Mouse (Mus musculus): ENCODE measurements around the gene Hip1. TPM values are rescaled to one million over a fixed set of nuclear protein-coding genes. Genes with fewer than 3 reads are reported as not detected.

The Hip1 gene
- total RNA-seq, 1 experiment = 42.9 TPM

GRCm38 (mm10) chr5:135513131-135513530 lies 31.8 kb downstream of the Hip1 start:
- Histone ChIP-seq H3K9ac (ENCODE audit: insufficient read depth, low read depth, low read length, poor library complexity, severe bottlenecking) (no peak overlapping the region), H3K27ac (ENCODE audit: insufficient read depth, low read depth, low read length, poor library complexity, severe bottlenecking) (no peak overlapping the region), H3K9me3 (ENCODE audit: control insufficient read depth, insufficient read depth, low read depth, low read length) (no peaks in the 10 kb centered on the region), H3K4me1 (ENCODE audit: control insufficient read depth in 2 of 2, insufficient read depth in 2 of 2, low read length in 2 of 2, poor library complexity in 1 of 2) (no peaks in the 10 kb centered on the region), H3K4me3 (ENCODE audit: insufficient read depth in 1 of 2, low read depth in 1 of 2, low read length in 2 of 2, poor library complexity in 1 of 2, severe bottlenecking in 1 of 2) (no peak overlapping the region), H3K36me3 (ENCODE audit: control insufficient read depth, insufficient read depth, low read length, poor library complexity, severe bottlenecking) (no peaks in the 10 kb centered on the region)
- DNase-seq (ENCODE audit: low read depth, low spot score) = no peak
- in situ Hi-C loops (cut with MboI; ENCODE audit: low sequenced_read_pairs in 2 of 2, unreplicated experiment in 2 of 2) = no loop called here
- TF ChIP-seq ZC3H11A (IDR thresholded peaks at IDR 0.05; ENCODE audit: borderline replicate concordance, low read depth, low read length) (no peak), ZNF384 (IDR thresholded peaks at IDR 0.05; ENCODE audit: low read depth, low read length) (no peak), CHD2 (IDR thresholded peaks at IDR 0.05; ENCODE audit: low read depth, low read length) (no peak), MAFK (IDR thresholded peaks at IDR 0.05; ENCODE audit: insufficient read depth, low read depth, low read length) (no peak), HCFC1 (IDR thresholded peaks at IDR 0.05; ENCODE audit: borderline replicate concordance, insufficient read depth, low read length) (no peak)

GRCm38 (mm10) chr5:135511105-135511504 lies 33.8 kb downstream of the Hip1 start:
- in situ Hi-C loops (cut with MboI; ENCODE audit: low sequenced_read_pairs in 2 of 2, unreplicated experiment in 2 of 2) = no loop called here
- Histone ChIP-seq H3K9me3 (ENCODE audit: control insufficient read depth, insufficient read depth, low read depth, low read length) (no peaks in the 10 kb centered on the region), H3K9ac (ENCODE audit: insufficient read depth, low read depth, low read length, poor library complexity, severe bottlenecking) (no peak overlapping the region), H3K27ac (ENCODE audit: insufficient read depth, low read depth, low read length, poor library complexity, severe bottlenecking) (no peak overlapping the region), H3K36me3 (ENCODE audit: control insufficient read depth, insufficient read depth, low read length, poor library complexity, severe bottlenecking) (no peaks in the 10 kb centered on the region), H3K4me3 (ENCODE audit: insufficient read depth in 1 of 2, low read depth in 1 of 2, low read length in 2 of 2, poor library complexity in 1 of 2, severe bottlenecking in 1 of 2) (no peak overlapping the region), H3K4me1 (ENCODE audit: control insufficient read depth in 2 of 2, insufficient read depth in 2 of 2, low read length in 2 of 2, poor library complexity in 1 of 2) (no peaks in the 10 kb centered on the region)
- DNase-seq (ENCODE audit: low read depth, low spot score) = no peak
- TF ChIP-seq CHD2 (IDR thresholded peaks at IDR 0.05; ENCODE audit: low read depth, low read length) (no peak), MAFK (IDR thresholded peaks at IDR 0.05; ENCODE audit: insufficient read depth, low read depth, low read length) (no peak), ZC3H11A (IDR thresholded peaks at IDR 0.05; ENCODE audit: borderline replicate concordance, low read depth, low read length) (no peak), HCFC1 (IDR thresholded peaks at IDR 0.05; ENCODE audit: borderline replicate concordance, insufficient read depth, low read length) (no peak), ZNF384 (IDR thresholded peaks at IDR 0.05; ENCODE audit: low read depth, low read length) (no peak)

GRCm38 (mm10) chr5:135508284-135508683 lies 36.6 kb downstream of the Hip1 start:
- Histone ChIP-seq H3K27ac (ENCODE audit: insufficient read depth, low read depth, low read length, poor library complexity, severe bottlenecking) (no peak overlapping the region), H3K36me3 (ENCODE audit: control insufficient read depth, insufficient read depth, low read length, poor library complexity, severe bottlenecking) (no peaks in the 10 kb centered on the region), H3K4me1 (ENCODE audit: control insufficient read depth in 2 of 2, insufficient read depth in 2 of 2, low read length in 2 of 2, poor library complexity in 1 of 2) (no peaks in the 10 kb centered on the region; a peak in 1 of 4 replicates), H3K9me3 (ENCODE audit: control insufficient read depth, insufficient read depth, low read depth, low read length) (no peaks in the 10 kb centered on the region), H3K9ac (ENCODE audit: insufficient read depth, low read depth, low read length, poor library complexity, severe bottlenecking) (no peak overlapping the region), H3K4me3 (ENCODE audit: insufficient read depth in 1 of 2, low read depth in 1 of 2, low read length in 2 of 2, poor library complexity in 1 of 2, severe bottlenecking in 1 of 2) (no peak overlapping the region)
- TF ChIP-seq HCFC1 (IDR thresholded peaks at IDR 0.05; ENCODE audit: borderline replicate concordance, insufficient read depth, low read length) = no peak
- TF ChIP-seq CHD2 (IDR thresholded peaks at IDR 0.05; ENCODE audit: low read depth, low read length) = no peak
- no peak for TF ChIP-seq ZC3H11A (IDR thresholded peaks at IDR 0.05; ENCODE audit: borderline replicate concordance, low read depth, low read length)
- no peak for TF ChIP-seq ZNF384 (IDR thresholded peaks at IDR 0.05; ENCODE audit: low read depth, low read length)
- TF ChIP-seq MAFK (IDR thresholded peaks at IDR 0.05; ENCODE audit: insufficient read depth, low read depth, low read length) = no peak
- in situ Hi-C loops (cut with MboI; ENCODE audit: low sequenced_read_pairs in 2 of 2, unreplicated experiment in 2 of 2) = no loop called here
- DNase-seq (ENCODE audit: low read depth, low spot score) = no peak

- no peaks in the 10 kb centered on the region; a peak in 1 of 4 replicates for H3K4me1 ChIP-seq (ENCODE audit: control insufficient read depth in 2 of 2, insufficient read depth in 2 of 2, low read length in 2 of 2, poor library complexity in 1 of 2)
- no peak overlapping the region for H3K9ac ChIP-seq (ENCODE audit: insufficient read depth, low read depth, low read length, poor library complexity, severe bottlenecking)
- no peak for TF ChIP-seq MAFK (IDR thresholded peaks at IDR 0.05; ENCODE audit: insufficient read depth, low read depth, low read length)
- TF ChIP-seq ZNF384 (IDR thresholded peaks at IDR 0.05; ENCODE audit: low read depth, low read length) = no peak
- no peak for TF ChIP-seq CHD2 (IDR thresholded peaks at IDR 0.05; ENCODE audit: low read depth, low read length)
- no peak for TF ChIP-seq HCFC1 (IDR thresholded peaks at IDR 0.05; ENCODE audit: borderline replicate concordance, insufficient read depth, low read length)
- TF ChIP-seq ZC3H11A (IDR thresholded peaks at IDR 0.05; ENCODE audit: borderline replicate concordance, low read depth, low read length) = no peak
- H3K36me3 ChIP-seq (ENCODE audit: control insufficient read depth, insufficient read depth, low read length, poor library complexity, severe bottlenecking) = no peaks in the 10 kb centered on the region
- no peak overlapping the region for H3K4me3 ChIP-seq (ENCODE audit: insufficient read depth in 1 of 2, low read depth in 1 of 2, low read length in 2 of 2, poor library complexity in 1 of 2, severe bottlenecking in 1 of 2)
- H3K27ac ChIP-seq (ENCODE audit: insufficient read depth, low read depth, low read length, poor library complexity, severe bottlenecking) = no peak overlapping the region
- DNase-seq (ENCODE audit: low read depth, low spot score) = no peak
- in situ Hi-C loops (cut with MboI; ENCODE audit: low sequenced_read_pairs in 2 of 2, unreplicated experiment in 2 of 2) = no loop called here
- no peaks in the 10 kb centered on the region for H3K9me3 ChIP-seq (ENCODE audit: control insufficient read depth, insufficient read depth, low read depth, low read length)
These were observed 37.2 kb downstream of the Hip1 start for GRCm38 (mm10) chr5:135507561-135508273.
